In genomic region chr11:114898026-114898425, GRCm38 (mm10) we compare ENCODE assay signal across 16 mouse cellular contexts. TPM values are rescaled to one million over a fixed set of nuclear protein-coding genes. Genes with fewer than 3 reads are reported as not detected.
DNase-seq lines count a peak whose midpoint lies in the region; ATAC-seq lines count a peak whose summit lies in the region.
"Had no signal": no experiment of that assay in that cellular context is flagged by ENCODE, and none has a peak within 500 bp of the region (broad histone marks: within the 10 kb centered on the region; RNA-seq: fewer than 3 reads in every experiment).

No protein-coding gene starts in this region.

- H3K4me3 ChIP-seq in megakaryocyte, embryonic 14.5 days (replicated peaks) = peak overlapping the region; percentile 59
- H3K4me3 ChIP-seq in intestine, embryonic 16.5 days (ENCODE audit: low read length) = no peak overlapping the region
- H3K4me3 ChIP-seq: embryonic facial prominence, embryonic 15.5 days; hindbrain, embryonic 12.5 days; neural tube, embryonic 12.5 days had no signal

- peaks cover 89% of the 10 kb centered on the region for H3K4me1 ChIP-seq in megakaryocyte, embryonic 14.5 days
- H3K4me1 ChIP-seq in intestine, embryonic 16.5 days (ENCODE audit: control insufficient read depth, insufficient read depth, low read length) = no peaks in the 10 kb centered on the region
- H3K4me1 ChIP-seq: embryonic facial prominence, embryonic 15.5 days; hindbrain, embryonic 12.5 days; neural tube, embryonic 12.5 days had no signal

- peaks cover 83% of the 10 kb centered on the region for H3K36me3 ChIP-seq in megakaryocyte, embryonic 14.5 days (replicated peaks; ENCODE audit: low read length)
- H3K36me3 ChIP-seq in intestine, embryonic 16.5 days (ENCODE audit: control insufficient read depth, insufficient read depth, low read length) = no peaks in the 10 kb centered on the region
- H3K36me3 ChIP-seq: embryonic facial prominence, embryonic 15.5 days; hindbrain, embryonic 12.5 days; neural tube, embryonic 12.5 days had no signal

- WGBS in intestine, embryonic 16.5 days = 57% methylated on average over 1 of the region's 1 CpGs

- intact Hi-C loops in heart, postnatal 36 days (cut with DNase I) = no loop called here
- intact Hi-C loops in heart, postnatal 25 days (cut with DNase I) = no loop called here

- no peak overlapping the region for H3K27ac ChIP-seq in intestine, embryonic 16.5 days (ENCODE audit: low read length)
- H3K27ac ChIP-seq: embryonic facial prominence, embryonic 15.5 days; hindbrain, embryonic 12.5 days; neural tube, embryonic 12.5 days had no signal

- H3K9me3 ChIP-seq in megakaryocyte, embryonic 14.5 days = no peaks in the 10 kb centered on the region
- H3K9me3 ChIP-seq in intestine, embryonic 16.5 days (ENCODE audit: control insufficient read depth, low read length) = no peaks in the 10 kb centered on the region
- H3K9me3 ChIP-seq: embryonic facial prominence, embryonic 15.5 days; hindbrain, embryonic 12.5 days; neural tube, embryonic 12.5 days had no signal

- no peak overlapping the region for H3K4me2 ChIP-seq in intestine, embryonic 16.5 days (ENCODE audit: low read depth, low read length)
- H3K4me2 ChIP-seq: embryonic facial prominence, embryonic 15.5 days; hindbrain, embryonic 12.5 days; neural tube, embryonic 12.5 days had no signal

- peak; percentile 65 for DNase-seq in heart, adult 8-10 months (ENCODE audit: low spot score)
- DNase-seq in heart, postnatal 36 days = no peak
- peak; percentile 18 for DNase-seq in NIH3T3 (ENCODE audit: low read depth)
- peak; percentile 30 for DNase-seq in heart, postnatal 25 days (ENCODE audit: low spot score)
- no peak for DNase-seq in ovary, postnatal 36 days (ENCODE audit: low spot score)
- DNase-seq: cerebellum, adult 9-10 months; kidney, postnatal 10 days; right cerebral cortex, postnatal 25 days; thymus, adult 2 months had no signal

- no peaks in the 10 kb centered on the region for H3K27me3 ChIP-seq in megakaryocyte, embryonic 14.5 days (replicated peaks)
- no peaks in the 10 kb centered on the region for H3K27me3 ChIP-seq in intestine, embryonic 16.5 days (replicated peaks; ENCODE audit: control insufficient read depth, insufficient read depth, low read length)
- H3K27me3 ChIP-seq: embryonic facial prominence, embryonic 15.5 days; hindbrain, embryonic 12.5 days; neural tube, embryonic 12.5 days had no signal

- H3K9ac ChIP-seq in intestine, embryonic 16.5 days (ENCODE audit: low read depth, low read length) = no peak overlapping the region
- H3K9ac ChIP-seq: embryonic facial prominence, embryonic 15.5 days; hindbrain, embryonic 12.5 days; neural tube, embryonic 12.5 days had no signal

- no peak for ATAC-seq in intestine, embryonic 16.5 days
- no peak for ATAC-seq in cerebellum, adult (ENCODE audit: insufficient number of reproducible peaks, low FRiP score, low TSS enrichment)

RNA-seq across cellular contexts. Expression of gene Cd300a, which starts 8.2 kb away (rescaled TPM):
- 1 to 10 TPM in 1 of 4 experiments, under 1 TPM in 3; 0.38 to 1.6 (median 0.86) TPM for total RNA-seq in heart, adult 8-10 months (2022)
- total RNA-seq in heart, postnatal 36 days (2021) = 1 to 10 TPM; 1.6 to 1.8 TPM
- under 1 TPM; 0.81 to 0.99 TPM for total RNA-seq in heart, postnatal 25 days (2021)
- polyA plus RNA-seq in megakaryocyte, embryonic 14.5 days (2012; ENCODE audit: insufficient read depth, low replicate concordance) = 3.4 and 3.6 TPM in 2 replicates
- 2.5 and 2.6 TPM in 2 replicates for polyA plus RNA-seq in intestine, embryonic 16.5 days (2015; fragmentation: Nextera tagmentation; extraction: Ambion mirVana)

RNA-seq across cellular contexts. Expression of gene Cd300lb, which starts 36.2 kb away (rescaled TPM):
- 1 to 10 TPM in 2 of 4 experiments, under 1 TPM in 2; 0.38 to 1.2 (median 0.73) TPM for total RNA-seq in heart, adult 8-10 months (2022)
- total RNA-seq in heart, postnatal 36 days (2021) = 1 to 10 TPM in 1 of 2 experiments, under 1 TPM in 1; 0.75 to 1.7 TPM
- total RNA-seq in heart, postnatal 25 days (2021) = 1 to 10 TPM; 1.0 to 1.2 TPM
- polyA plus RNA-seq in megakaryocyte, embryonic 14.5 days (2012; ENCODE audit: insufficient read depth, low replicate concordance) = 1.3 TPM in 1 of 2 replicates, not detected in the other
- polyA plus RNA-seq in intestine, embryonic 16.5 days (2015; fragmentation: Nextera tagmentation; extraction: Ambion mirVana) = 0.23 and 0.33 TPM in 2 replicates
- total RNA-seq: left cerebral cortex, postnatal 10 days had no signal
- polyA plus RNA-seq: hindbrain, embryonic 12.5 days; neural tube, embryonic 12.5 days had no signal

RNA-seq across cellular contexts. Expression of gene Gprc5c, which starts 47.1 kb away (rescaled TPM):
- total RNA-seq in heart, adult 8-10 months (2022) = 1 to 10 TPM; 7.3 to 9.6 (median 9.1) TPM
- total RNA-seq in heart, postnatal 36 days (2021) = 10 to 100 TPM; 10.2 to 11.2 TPM
- 1 to 10 TPM; 6.4 to 9.7 TPM for total RNA-seq in heart, postnatal 25 days (2021)
- 3.2 and 4.8 TPM in 2 replicates for polyA plus RNA-seq in megakaryocyte, embryonic 14.5 days (2012; ENCODE audit: insufficient read depth, low replicate concordance)
- polyA plus RNA-seq in intestine, embryonic 16.5 days (2015; fragmentation: Nextera tagmentation; extraction: Ambion mirVana) = 10.5 and 10.9 TPM in 2 replicates

Comparison
In these comparisons a context has a peak if more than half of its experiments do, and no peak if none do; other contexts are left out.
1. DNase-seq: peak in heart, adult 8-10 months (single experiment), NIH3T3 (single experiment) and heart, postnatal 25 days (single experiment); none in heart, postnatal 36 days (0 of 2) and ovary, postnatal 36 days (single experiment).